Mouse (Mus musculus) heart, adult 2 months (tissue): ENCODE measurements around the gene Vgll2. TPM values are rescaled to one million over a fixed set of nuclear protein-coding genes. Genes with fewer than 3 reads are reported as not detected.
A peak's percentile ranks its signal among the peaks of the same experiment; 100 is the strongest.

Experiments
- DNase-seq, 2 experiments: peaks; one replicate each; pipeline ENCODE4 v3.0.0; 2021
- H3K27ac ChIP-seq: fragments of 200-600 bp; 2 replicates; pipeline ENCODE4 v1.8.1; 2022
- H3K27me3 ChIP-seq: fragments of 200-500 bp; 2 replicates; pipeline ENCODE4 v1.6.1; 2012; ENCODE audit warnings: mild to moderate bottlenecking, low read length, inconsistent platforms, mixed read lengths; ENCODE audit not compliant: control insufficient read depth, insufficient read depth
- H3K36me3 ChIP-seq: fragments of 200-500 bp; 2 replicates; pipeline ENCODE4 v1.6.1; 2012; ENCODE audit warnings: low read length, inconsistent platforms; ENCODE audit not compliant: control insufficient read depth, insufficient read depth
- H3K4me1 ChIP-seq: fragments of 200-500 bp; 2 replicates; pipeline ENCODE4 v1.6.1; 2011; ENCODE audit warnings: low read length; ENCODE audit not compliant: control insufficient read depth, insufficient read depth
- H3K4me3 ChIP-seq: fragments of 200-600 bp; 2 replicates; pipeline ENCODE4 v1.8.1; 2022
- H3K79me2 ChIP-seq: fragments of 200-500 bp; replicated peaks from 2 replicates; pipeline ENCODE4 v1.6.1; 2012; ENCODE audit warnings: mild to moderate bottlenecking, inconsistent platforms, low read length, moderate library complexity, mixed read lengths; ENCODE audit not compliant: control insufficient read depth, insufficient read depth
- H3K9ac ChIP-seq: fragments of 200-500 bp; 2 replicates; pipeline ENCODE4 v1.6.1; 2012; ENCODE audit warnings: low read depth, mild to moderate bottlenecking, control low read depth, inconsistent platforms, low read length, mixed read lengths
- CTCF ChIP-seq: fragments of 200-600 bp; IDR thresholded peaks from 2 replicates; pipeline ENCODE4 v1.8.1; 2022; ENCODE audit warnings: antibody characterized with exemption, mild to moderate bottlenecking, moderate library complexity
- EP300 ChIP-seq: fragments of 200-500 bp; IDR thresholded peaks from 2 replicates; pipeline ENCODE4 v1.6.1; 2011; ENCODE audit warnings: low read depth, low read length, control low read depth; ENCODE audit not compliant: insufficient read depth
- POLR2A ChIP-seq: fragments of 200-500 bp; IDR thresholded peaks from 2 replicates; pipeline ENCODE4 v1.6.1; 2011; ENCODE audit warnings: mild to moderate bottlenecking, low read depth, low read length, control low read depth; ENCODE audit not compliant: insufficient read depth
- WGBS: fragments of 180-500 bp; shearing (Covaris S2); methylation state at CpG from one replicate; pipeline ENCODE4 v1.1.7; 2018; 5-methylcytosine and 5-hydroxymethylcytosine counted together
- intact Hi-C: fragments of 180-260 bp; cut with DNase I; formaldehyde crosslinking; loops from one replicate; pipeline ENCODE4 v1.15.1; 2025
- polyA plus RNA-seq: library from polyadenylated mRNA; depleted of rRNA; stranded (reverse); fragments of >200 nt; gene quantifications from 2 replicates; pipeline ENCODE4 v1.2.3, GENCODE M21; 2012
- total RNA-seq, 2 experiments: library from RNA; stranded (reverse); gene quantifications; 2 replicates each; pipeline ENCODE4 v1.2.3; 2021

Vgll2 gene
- total and polyA plus RNA-seq, 3 experiments, result 0.10 to 0.41 (median 0.39) TPM

DNA sequence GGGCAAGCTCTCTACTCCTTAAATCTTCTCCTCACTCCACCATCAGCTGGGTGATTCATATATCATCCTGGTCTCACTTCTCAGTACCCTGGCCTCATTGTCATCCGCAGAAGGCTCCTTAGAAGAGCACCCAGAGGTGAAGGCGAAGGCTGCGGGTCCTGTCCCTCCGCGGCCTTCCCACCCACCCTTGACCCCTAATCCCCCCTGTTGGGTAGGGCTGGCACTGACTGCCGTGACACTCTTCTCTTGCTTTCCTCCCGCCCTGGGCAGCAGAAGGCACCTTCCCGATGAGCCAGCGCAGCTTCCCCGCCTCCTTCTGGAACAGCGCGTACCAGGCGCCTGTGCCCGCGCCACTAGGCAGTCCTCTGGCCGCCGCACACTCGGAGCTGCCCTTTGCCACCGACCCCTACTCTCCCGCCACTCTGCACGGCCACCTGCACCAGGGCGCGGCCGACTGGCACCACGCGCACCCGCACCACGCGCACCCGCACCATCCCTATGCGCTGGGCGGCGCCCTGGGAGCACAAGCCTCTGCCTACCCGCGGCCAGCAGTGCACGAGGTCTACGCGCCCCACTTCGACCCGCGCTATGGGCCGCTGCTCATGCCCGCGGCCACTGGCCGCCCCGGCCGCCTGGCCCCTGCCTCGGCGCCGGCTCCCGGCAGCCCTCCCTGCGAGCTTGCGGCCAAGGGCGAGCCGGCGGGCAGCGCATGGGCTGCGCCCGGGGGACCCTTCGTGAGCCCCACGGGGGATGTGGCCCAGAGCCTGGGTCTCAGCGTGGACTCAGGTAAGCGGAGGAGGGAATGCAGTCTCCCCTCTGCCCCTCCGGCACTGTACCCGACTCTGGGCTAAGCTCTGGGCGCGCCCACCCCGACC lies 5.1 kb downstream of the Vgll2 start:
- no peak overlapping the region for H3K27ac ChIP-seq
- intact Hi-C loops, result no loop called here
- H3K9ac ChIP-seq, result peak overlapping the region; percentile 24; the same call in 1 of the 2 replicates
- WGBS, result 2% methylated on average over 68 of the region's 68 CpGs
- no peak for TF ChIP-seq POLR2A
- TF ChIP-seq CTCF, result no peak
- TF ChIP-seq EP300, result no peak
- peak in 1 of 2 experiments; percentile 5 for DNase-seq
- H3K36me3 ChIP-seq, result no peaks in the 10 kb centered on the region
- H3K4me1 ChIP-seq, result no peaks in the 10 kb centered on the region
- H3K79me2 ChIP-seq, result no peaks in the 10 kb centered on the region
- H3K4me3 ChIP-seq, result no peak overlapping the region
- H3K27me3 ChIP-seq, result peaks cover 17% of the 10 kb centered on the region

DNA sequence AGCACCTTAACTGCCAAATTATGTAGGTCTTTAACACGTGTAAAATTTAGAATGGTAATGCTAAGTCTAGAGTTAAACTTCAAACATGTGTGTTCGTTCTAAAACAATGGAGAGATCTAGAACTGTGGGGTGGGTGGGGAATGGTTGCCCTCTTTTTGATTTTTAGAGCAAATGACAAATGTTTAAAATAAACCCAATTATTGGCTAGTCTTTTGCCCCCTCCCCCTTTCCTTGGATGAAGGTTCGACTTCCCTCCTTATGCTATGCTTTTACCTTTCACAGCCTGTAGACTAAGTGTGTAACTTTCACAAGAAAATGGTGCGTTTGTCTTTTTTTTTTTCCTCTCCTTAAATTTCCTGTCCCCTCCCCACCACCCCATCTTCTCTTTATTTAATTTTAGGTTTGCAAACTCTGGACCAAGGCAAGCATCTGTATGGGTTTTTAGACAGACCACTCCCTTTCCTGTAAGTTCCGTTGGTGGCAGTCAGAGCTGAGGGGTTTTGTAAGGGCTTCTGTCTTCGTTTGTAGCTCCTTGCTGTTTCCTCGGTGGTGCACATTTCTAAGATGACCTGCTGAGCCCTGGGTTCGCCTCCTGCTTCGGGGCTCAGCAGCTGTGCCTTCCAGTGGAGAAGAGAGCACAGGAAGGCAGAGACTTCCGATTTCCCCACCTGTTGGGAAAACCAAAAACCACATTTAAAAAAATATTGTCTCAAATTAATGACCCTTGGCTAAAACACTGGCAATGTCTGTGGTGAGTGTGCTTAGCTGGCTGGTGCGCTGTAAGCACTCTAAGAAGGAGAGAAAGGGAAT lies 6.5 kb downstream of the Vgll2 start:
- no peaks in the 10 kb centered on the region for H3K79me2 ChIP-seq
- H3K27me3 ChIP-seq, result peaks cover 15% of the 10 kb centered on the region
- H3K4me3 ChIP-seq, result no peak overlapping the region
- H3K9ac ChIP-seq, result no peak overlapping the region
- no peaks in the 10 kb centered on the region for H3K36me3 ChIP-seq
- intact Hi-C loops, result no loop called here
- H3K4me1 ChIP-seq, result no peaks in the 10 kb centered on the region
- WGBS, result 5% methylated on average over 11 of the region's 11 CpGs
- no peak overlapping the region for H3K27ac ChIP-seq
- DNase-seq, result no peak
- TF ChIP-seq EP300 (no peak), CTCF (no peak), POLR2A (no peak)

GRCm38 (mm10) chr10:52029421-52030080 lies 7.2 kb downstream of the Vgll2 start:
- no peak for TF ChIP-seq EP300
- peaks cover 15% of the 10 kb centered on the region for H3K27me3 ChIP-seq
- no peaks in the 10 kb centered on the region for H3K36me3 ChIP-seq
- DNase-seq, result no peak
- H3K9ac ChIP-seq, result no peak overlapping the region
- WGBS, result 6% methylated on average over 10 of the region's 10 CpGs
- H3K4me3 ChIP-seq, result no peak overlapping the region
- H3K27ac ChIP-seq, result no peak overlapping the region
- intact Hi-C loops, result no loop called here
- no peaks in the 10 kb centered on the region for H3K79me2 ChIP-seq
- no peaks in the 10 kb centered on the region for H3K4me1 ChIP-seq

DNA sequence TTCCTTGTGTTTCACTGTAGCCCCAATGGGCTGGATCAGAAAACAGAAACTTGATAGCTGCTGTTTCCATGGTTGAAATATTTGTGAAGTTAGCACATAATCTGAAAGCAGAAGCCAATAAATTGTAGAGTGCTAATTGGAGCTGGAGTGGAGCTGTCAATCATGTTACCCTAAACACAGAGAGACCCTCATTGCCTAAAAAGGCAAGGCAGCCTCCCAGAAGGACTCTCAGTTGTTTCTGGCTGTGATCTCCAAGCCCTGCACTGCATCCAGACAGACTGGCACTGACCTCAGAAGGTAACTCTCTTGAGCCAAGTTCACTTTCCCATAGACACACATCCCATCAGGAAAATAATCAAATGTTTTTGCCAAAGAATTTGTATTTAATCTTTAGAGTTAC lies 11.4 kb downstream of the Vgll2 start:
- Histone ChIP-seq H3K27ac (no peak overlapping the region), H3K4me3 (no peak overlapping the region), H3K4me1 (no peaks in the 10 kb centered on the region), H3K36me3 (no peaks in the 10 kb centered on the region), H3K27me3 (peaks cover 2% of the 10 kb centered on the region), H3K79me2 (no peaks in the 10 kb centered on the region), H3K9ac (no peak overlapping the region)
- DNase-seq, result no peak
- no peak for TF ChIP-seq EP300
- intact Hi-C loops, result no loop called here

GRCm38 (mm10) chr10:52039392-52039791 lies 17.1 kb downstream of the Vgll2 start:
- no peaks in the 10 kb centered on the region; the same call in 1 of the 2 replicates for H3K27me3 ChIP-seq
- no peak for DNase-seq
- TF ChIP-seq EP300, result no peak
- no peak for TF ChIP-seq POLR2A
- TF ChIP-seq CTCF, result no peak
- WGBS, result 81% methylated on average over 1 of the region's 1 CpGs
- intact Hi-C loops, result no loop called here
- no peak overlapping the region for H3K27ac ChIP-seq
- H3K4me3 ChIP-seq, result no peak overlapping the region
- no peaks in the 10 kb centered on the region for H3K36me3 ChIP-seq
- no peak overlapping the region for H3K9ac ChIP-seq
- no peaks in the 10 kb centered on the region for H3K79me2 ChIP-seq
- H3K4me1 ChIP-seq, result no peaks in the 10 kb centered on the region
